Comparison of ENCODE assay signal across 11 mouse cellular contexts in genomic region chr8:8258231-8258638, GRCm38 (mm10).
DNase-seq lines count a peak whose midpoint lies in the region; ATAC-seq and TF ChIP-seq lines count a peak whose summit lies in the region.
"Had no signal": no experiment of that assay in that cellular context is flagged by ENCODE, and none has a peak within 500 bp of the region (broad histone marks: within the 10 kb centered on the region; RNA-seq: fewer than 3 reads in every experiment).

No protein-coding gene starts in this region.

- TF ChIP-seq EP300 in heart, postnatal 0 days (IDR thresholded peaks at IDR 0.05; ENCODE audit: low read depth): no peak

- no peaks in the 10 kb centered on the region for H3K36me3 ChIP-seq in heart, postnatal 0 days (replicated peaks; ENCODE audit: control insufficient read depth, insufficient read depth, low read length)
- H3K36me3 ChIP-seq in hindbrain, embryonic 11.5 days (ENCODE audit: control insufficient read depth, insufficient read depth, low read length): no peaks in the 10 kb centered on the region
- no peaks in the 10 kb centered on the region for H3K36me3 ChIP-seq in midbrain, embryonic 15.5 days (replicated peaks)
- no peaks in the 10 kb centered on the region for H3K36me3 ChIP-seq in intestine, embryonic 15.5 days

- H3K27ac ChIP-seq in heart, postnatal 0 days (ENCODE audit: low read depth): peak overlapping the region; percentile 15; the same call in 1 of the 2 replicates
- 0 out of 2 replicates have a peak overlapping the region, but pooled peaks have one; percentile 24 for H3K27ac ChIP-seq in hindbrain, embryonic 11.5 days (ENCODE audit: low read depth, low read length)
- H3K27ac ChIP-seq in midbrain, embryonic 15.5 days: no peak overlapping the region
- H3K27ac ChIP-seq in intestine, embryonic 15.5 days: no peak overlapping the region

- TF ChIP-seq CTCF in heart, postnatal 0 days (IDR thresholded peaks at IDR 0.05; ENCODE audit: low read depth): no peak

- intact Hi-C loops in heart, postnatal 14 days (cut with DNase I): no loop called here

- no peaks in the 10 kb centered on the region for H3K9me3 ChIP-seq in heart, postnatal 0 days (replicated peaks; ENCODE audit: control insufficient read depth, low read length)
- H3K9me3 ChIP-seq in hindbrain, embryonic 11.5 days (ENCODE audit: control insufficient read depth, low read length): no peaks in the 10 kb centered on the region
- H3K9me3 ChIP-seq in midbrain, embryonic 15.5 days: no peaks in the 10 kb centered on the region
- H3K9me3 ChIP-seq in intestine, embryonic 15.5 days: no peaks in the 10 kb centered on the region

- no peak overlapping the region for H3K4me3 ChIP-seq in heart, postnatal 0 days (ENCODE audit: low read depth, low read length)
- no peak overlapping the region for H3K4me3 ChIP-seq in hindbrain, embryonic 11.5 days (ENCODE audit: low read depth, low read length)
- no peak overlapping the region for H3K4me3 ChIP-seq in midbrain, embryonic 15.5 days
- no peak overlapping the region for H3K4me3 ChIP-seq in intestine, embryonic 15.5 days (replicated peaks)

- H3K9ac ChIP-seq in heart, postnatal 0 days (replicated peaks; ENCODE audit: low read depth, low read length): no peak overlapping the region
- H3K9ac ChIP-seq in hindbrain, embryonic 11.5 days (ENCODE audit: low read depth, low read length): no peak overlapping the region
- no peak overlapping the region for H3K9ac ChIP-seq in midbrain, embryonic 15.5 days
- H3K9ac ChIP-seq in intestine, embryonic 15.5 days: no peak overlapping the region

- no peak for DNase-seq in heart, postnatal 0 days (ENCODE audit: low spot score)
- no peak for DNase-seq in heart, postnatal 14 days
- peak; percentile 65 for DNase-seq in embryo, embryonic 11 days
- DNase-seq in hindbrain, embryonic 11.5 days (ENCODE audit: low spot score): peak; percentile 59
- no peak for DNase-seq in right cerebral cortex, postnatal 36 days (ENCODE audit: low spot score in 2 of 2)
- no peak for DNase-seq in kidney, adult 8-10 months
- DNase-seq: liver; thymus, adult 2 months had no signal

- WGBS in heart, postnatal 0 days: 17% methylated on average over 9 of the region's 9 CpGs
- WGBS in hindbrain, embryonic 11.5 days: 5% methylated on average over 9 of the region's 9 CpGs
- 5% methylated on average over 9 of the region's 9 CpGs for whole genome bisulfite sequencing in midbrain, embryonic 15.5 days
- WGBS in intestine, embryonic 15.5 days: 54% methylated on average over 9 of the region's 9 CpGs

- H3K4me2 ChIP-seq in heart, postnatal 0 days (ENCODE audit: low read depth, low read length): peak overlapping the region; percentile 28
- H3K4me2 ChIP-seq in hindbrain, embryonic 11.5 days (replicated peaks; ENCODE audit: low read depth, low read length): no peak overlapping the region
- peak overlapping the region; percentile 8; the same call in 1 of the 2 replicates for H3K4me2 ChIP-seq in midbrain, embryonic 15.5 days
- H3K4me2 ChIP-seq in intestine, embryonic 15.5 days (replicated peaks): no peak overlapping the region

- H3K27me3 ChIP-seq in heart, postnatal 0 days (ENCODE audit: control insufficient read depth, insufficient read depth, low read length): no peaks in the 10 kb centered on the region
- H3K27me3 ChIP-seq in hindbrain, embryonic 11.5 days (ENCODE audit: control insufficient read depth, insufficient read depth, low read length): no peaks in the 10 kb centered on the region
- H3K27me3 ChIP-seq in midbrain, embryonic 15.5 days (replicated peaks): no peaks in the 10 kb centered on the region
- H3K27me3 ChIP-seq in intestine, embryonic 15.5 days (replicated peaks): no peaks in the 10 kb centered on the region

- ATAC-seq in heart, postnatal 0 days (ENCODE audit: insufficient read depth, low read depth): no peak
- peak; percentile 84 for ATAC-seq in hindbrain, embryonic 11.5 days (ENCODE audit: low FRiP score)
- ATAC-seq in midbrain, embryonic 15.5 days (replicated peaks): peak; percentile 20; the same call in 1 of the 2 replicates
- no peak for ATAC-seq in intestine, embryonic 15.5 days
- ATAC-seq: CD4-positive, CD25-positive, alpha-beta regulatory T cell, adult 4 months had no signal

- H3K4me1 ChIP-seq in heart, postnatal 0 days (ENCODE audit: control insufficient read depth, insufficient read depth): no peaks in the 10 kb centered on the region
- no peaks in the 10 kb centered on the region; the same call in 1 of the 2 replicates for H3K4me1 ChIP-seq in hindbrain, embryonic 11.5 days (replicated peaks; ENCODE audit: control insufficient read depth, insufficient read depth, low read length)
- H3K4me1 ChIP-seq in midbrain, embryonic 15.5 days: peaks cover 3% of the 10 kb centered on the region; the same call in 1 of the 2 replicates
- H3K4me1 ChIP-seq in intestine, embryonic 15.5 days (replicated peaks): 0 out of 2 replicates have a peak, but pooled peaks cover 2% of the 10 kb centered on the region

Comparison
In these comparisons a context has a peak if more than half of its experiments do, and no peak if none do; other contexts are left out.
1. ATAC-seq: peak in hindbrain, embryonic 11.5 days (single experiment) and midbrain, embryonic 15.5 days (single experiment); none in heart, postnatal 0 days (single experiment) and intestine, embryonic 15.5 days (single experiment).
2. DNase-seq: peak in embryo, embryonic 11 days (single experiment) and hindbrain, embryonic 11.5 days (single experiment); none in heart, postnatal 0 days (single experiment), heart, postnatal 14 days (0 of 2), right cerebral cortex, postnatal 36 days (0 of 2) and kidney, adult 8-10 months (0 of 2).
3. H3K27ac ChIP-seq: peak in heart, postnatal 0 days (single experiment) and hindbrain, embryonic 11.5 days (single experiment); none in midbrain, embryonic 15.5 days (single experiment) and intestine, embryonic 15.5 days (single experiment).
4. H3K4me2 ChIP-seq: peak in heart, postnatal 0 days (single experiment) and midbrain, embryonic 15.5 days (single experiment); none in hindbrain, embryonic 11.5 days (single experiment) and intestine, embryonic 15.5 days (single experiment).